ENCODE assay signal across 7 mouse cellular contexts in genomic region chr7:80232489-80233029, GRCm38 (mm10). TPM values are rescaled to one million over a fixed set of nuclear protein-coding genes. Genes with fewer than 3 reads are reported as not detected.
DNase-seq lines count a peak whose midpoint lies in the region; ATAC-seq and TF ChIP-seq lines count a peak whose summit lies in the region.

TSS of gene Cib1 (minus strand) at chr7:80232813.
TSS of gene Gdpgp1 (plus strand) at chr7:80232865.

- no peaks in the 10 kb centered on the region for H3K27me3 ChIP-seq in embryonic facial prominence, embryonic 11.5 days (ENCODE audit: control insufficient read depth, insufficient read depth, low read length)
- H3K27me3 ChIP-seq in limb, embryonic 12.5 days, result peaks cover 10% of the 10 kb centered on the region; the same call in 1 of the 2 replicates
- 0 out of 2 replicates have a peak, but pooled peaks cover 7% of the 10 kb centered on the region for H3K27me3 ChIP-seq in midbrain, embryonic 15.5 days (replicated peaks)
- H3K27me3 ChIP-seq in spleen, adult 2 months (ENCODE audit: control insufficient read depth, insufficient read depth, low read length), result no peaks in the 10 kb centered on the region

- H3K4me1 ChIP-seq in embryonic facial prominence, embryonic 11.5 days (ENCODE audit: control insufficient read depth, insufficient read depth, low read length), result no peaks in the 10 kb centered on the region
- peaks cover 24% of the 10 kb centered on the region for H3K4me1 ChIP-seq in limb, embryonic 12.5 days (replicated peaks)
- H3K4me1 ChIP-seq in midbrain, embryonic 15.5 days, result peaks cover 28% of the 10 kb centered on the region
- peaks cover 11% of the 10 kb centered on the region for H3K4me1 ChIP-seq in spleen, adult 2 months (ENCODE audit: control insufficient read depth, insufficient read depth, insufficient read length)

- DNase-seq in adrenal gland, postnatal 14 days, result peak; percentile 99
- peak; percentile 99 for DNase-seq in embryonic facial prominence, embryonic 11.5 days (ENCODE audit: low spot score)
- peak; percentile 100 for DNase-seq in heart, adult 11 months
- peak; percentile 99 for DNase-seq in kidney, adult 18-20 months
- DNase-seq in spleen, adult 2 months (ENCODE audit: low read depth in 1 of 2, low spot score in 2 of 2), result peak; percentile 94 to 98

- peak within 1 kb of the TSS; percentile 64 for H3K4me3 ChIP-seq in embryonic facial prominence, embryonic 11.5 days (ENCODE audit: low read depth, low read length)
- peak within 1 kb of the TSS; percentile 68 for H3K4me3 ChIP-seq in limb, embryonic 12.5 days (replicated peaks)
- peak within 1 kb of the TSS; percentile 88 for H3K4me3 ChIP-seq in midbrain, embryonic 15.5 days
- peak within 1 kb of the TSS; percentile 79 for H3K4me3 ChIP-seq in spleen, adult 2 months (ENCODE audit: extremely low read depth, insufficient read depth, insufficient read length)

- H3K9me3 ChIP-seq in embryonic facial prominence, embryonic 11.5 days (replicated peaks; ENCODE audit: control insufficient read depth, low read length), result no peaks in the 10 kb centered on the region
- no peaks in the 10 kb centered on the region for H3K9me3 ChIP-seq in limb, embryonic 12.5 days
- no peaks in the 10 kb centered on the region for H3K9me3 ChIP-seq in midbrain, embryonic 15.5 days

- peak; percentile 74 for TF ChIP-seq POLR2A in spleen, adult 2 months (IDR thresholded peaks at IDR 0.05; ENCODE audit: low read depth, low read length)

- peak within 1 kb of the TSS; percentile 56 for H3K9ac ChIP-seq in embryonic facial prominence, embryonic 11.5 days (replicated peaks; ENCODE audit: low read length)
- peak within 1 kb of the TSS; percentile 65 for H3K9ac ChIP-seq in limb, embryonic 12.5 days (replicated peaks)
- H3K9ac ChIP-seq in midbrain, embryonic 15.5 days, result peak within 1 kb of the TSS; percentile 65

- no peak within 1 kb of the TSS for H3K27ac ChIP-seq in embryonic facial prominence, embryonic 11.5 days (replicated peaks; ENCODE audit: low read depth, low read length)
- H3K27ac ChIP-seq in limb, embryonic 12.5 days, result peak within 1 kb of the TSS; percentile 67
- peak within 1 kb of the TSS; percentile 69 for H3K27ac ChIP-seq in midbrain, embryonic 15.5 days
- H3K27ac ChIP-seq in spleen, adult 2 months (ENCODE audit: insufficient read depth, low read length), result peak within 1 kb of the TSS; percentile 80

- ATAC-seq in embryonic facial prominence, embryonic 11.5 days (replicated peaks; ENCODE audit: insufficient number of reproducible peaks, low FRiP score, low TSS enrichment, low read depth), result peak; percentile 98
- ATAC-seq in limb, embryonic 12.5 days (ENCODE audit: insufficient number of reproducible peaks, insufficient read depth, low FRiP score, low TSS enrichment, low read depth), result peak; percentile 98
- peak; percentile 94 for ATAC-seq in midbrain, embryonic 15.5 days (replicated peaks)

- no peaks in the 10 kb centered on the region for H3K36me3 ChIP-seq in embryonic facial prominence, embryonic 11.5 days (replicated peaks; ENCODE audit: control insufficient read depth, insufficient read depth, low read depth, low read length)
- H3K36me3 ChIP-seq in limb, embryonic 12.5 days, result peaks cover 7% of the 10 kb centered on the region; the same call in 1 of the 2 replicates
- H3K36me3 ChIP-seq in midbrain, embryonic 15.5 days (replicated peaks), result no peaks in the 10 kb centered on the region
- H3K36me3 ChIP-seq in spleen, adult 2 months (ENCODE audit: control insufficient read depth, insufficient read depth, low read length), result peaks cover 5% of the 10 kb centered on the region

- WGBS in embryonic facial prominence, embryonic 11.5 days, result under 1% methylated on average over 56 of the region's 56 CpGs
- WGBS in limb, embryonic 12.5 days, result 1% methylated on average over 56 of the region's 56 CpGs
- 1% methylated on average over 56 of the region's 56 CpGs for WGBS in midbrain, embryonic 15.5 days
- WGBS in spleen, adult 2 months, result 2% methylated on average over 55 of the region's 56 CpGs

- TF ChIP-seq CTCF in spleen, adult 2 months (IDR thresholded peaks at IDR 0.05; ENCODE audit: extremely low read depth, insufficient read depth, insufficient read length, insufficient replicate concordance), result no peak

- peak within 1 kb of the TSS; percentile 77 for H3K4me2 ChIP-seq in embryonic facial prominence, embryonic 11.5 days (ENCODE audit: low read depth, low read length)
- peak within 1 kb of the TSS; percentile 79 for H3K4me2 ChIP-seq in limb, embryonic 12.5 days
- H3K4me2 ChIP-seq in midbrain, embryonic 15.5 days, result peak within 1 kb of the TSS; percentile 84

RNA-seq across cellular contexts. Expression of gene Cib1, which starts in this region (rescaled TPM):
- total RNA-seq in adrenal gland, postnatal 14 days (2021), result 52.9 and 59.6 TPM in 2 replicates
- polyA plus RNA-seq in embryonic facial prominence, embryonic 11.5 days (2014; fragmentation: Nextera tagmentation; extraction: Ambion mirVana), result 53.7 and 59.5 TPM in 2 replicates
- 47.5 and 49.7 TPM in 2 replicates for polyA plus RNA-seq in limb, embryonic 12.5 days (2016; fragmentation: Nextera tagmentation; extraction: Ambion mirVana)
- polyA plus RNA-seq in midbrain, embryonic 15.5 days (2015; fragmentation: Nextera tagmentation; extraction: Ambion mirVana), result 28.5 and 29.7 TPM in 2 replicates
- polyA plus RNA-seq in spleen, adult 2 months (2012; rRNA removed), result 117 and 118 TPM in 2 replicates

RNA-seq across cellular contexts. Expression of gene Gdpgp1, which starts in this region (rescaled TPM):
- 2.7 and 3.9 TPM in 2 replicates for total RNA-seq in adrenal gland, postnatal 14 days (2021)
- polyA plus RNA-seq in embryonic facial prominence, embryonic 11.5 days (2014; fragmentation: Nextera tagmentation; extraction: Ambion mirVana), result 2.2 and 3.9 TPM in 2 replicates
- polyA plus RNA-seq in limb, embryonic 12.5 days (2016; fragmentation: Nextera tagmentation; extraction: Ambion mirVana), result 3.2 and 3.7 TPM in 2 replicates
- 4.5 and 5.3 TPM in 2 replicates for polyA plus RNA-seq in midbrain, embryonic 15.5 days (2015; fragmentation: Nextera tagmentation; extraction: Ambion mirVana)
- polyA plus RNA-seq in spleen, adult 2 months (2012; rRNA removed), result 3.0 and 3.7 TPM in 2 replicates
